Mouse (Mus musculus) bone marrow macrophage, adult 2 months (primary cell): ENCODE results near the gene Msto1. TPM values are rescaled to one million over a fixed set of nuclear protein-coding genes. Genes with fewer than 3 reads are reported as not detected.
"Not testable (repeated sequence)": the region's sequence is repeated elsewhere in the genome, so short reads cannot be mapped to it uniquely, and the experiment has no call there.

Experiments
- H3K27ac ChIP-seq: 2 replicates; pipeline ENCODE4 v1.5.1; 2012; ENCODE audit warnings: low read depth, low read length; ENCODE audit not compliant: insufficient read depth
- H3K4me1 ChIP-seq: 2 replicates; pipeline ENCODE4 v1.6.1; 2012; ENCODE audit warnings: low read length; ENCODE audit not compliant: control insufficient read depth, insufficient read depth
- H3K4me3 ChIP-seq: 2 replicates; pipeline ENCODE4 v1.5.1; 2012; ENCODE audit warnings: mild to moderate bottlenecking, low read length, moderate library complexity; ENCODE audit not compliant: insufficient read depth
- CTCF ChIP-seq: IDR thresholded peaks from 2 replicates; pipeline ENCODE4 v1.5.1; 2012; ENCODE audit warnings: low read depth, mild to moderate bottlenecking, low read length, moderate library complexity
- POLR2A ChIP-seq: IDR thresholded peaks from 2 replicates; pipeline ENCODE4 v1.6.1; 2012; ENCODE audit warnings: mild to moderate bottlenecking, low read depth, low read length, borderline replicate concordance
- polyA plus RNA-seq: library from polyadenylated mRNA; stranded (reverse); fragments of >200 nt; gene quantifications from 2 replicates; pipeline ENCODE4 v1.2.4, GENCODE M21; 2012; ENCODE audit not compliant: missing spikeins, insufficient read depth, insufficient read length

Msto1 gene
- polyA plus RNA-seq, 1 experiment = 11.8 TPM

- no peaks in the 10 kb centered on the region for H3K4me1 ChIP-seq
- no peak overlapping the region for H3K4me3 ChIP-seq
- no peak overlapping the region for H3K27ac ChIP-seq
- TF ChIP-seq CTCF (no peak), POLR2A (no peak)
Measured at GRCm38 (mm10) chr3:88905741-88906140, 8.1 kb downstream of the Msto1 start.

GRCm38 (mm10) chr3:88905209-88905608, 8.6 kb downstream of the Msto1 start:
- no peaks in the 10 kb centered on the region for H3K4me1 ChIP-seq
- no peak overlapping the region for H3K4me3 ChIP-seq
- H3K27ac ChIP-seq = no peak overlapping the region
- TF ChIP-seq POLR2A = no peak

- Histone ChIP-seq H3K27ac (no peak overlapping the region), H3K4me3 (no peak overlapping the region), H3K4me1 (no peaks in the 10 kb centered on the region)
- TF ChIP-seq CTCF (no peak), POLR2A (no peak)
Measured at GRCm38 (mm10) chr3:88904803-88905202, 9.0 kb downstream of the Msto1 start.

- H3K4me1 ChIP-seq, H3K4me3 ChIP-seq, H3K27ac ChIP-seq: not testable (repeated sequence)
Measured at GRCm38 (mm10) chr3:88893011-88893410, 20.8 kb downstream of the Msto1 start.

- not testable (repeated sequence) for H3K4me1 ChIP-seq, H3K27ac ChIP-seq, H3K4me3 ChIP-seq
Measured at GRCm38 (mm10) chr3:88882536-88882935, 31.3 kb downstream of the Msto1 start.

- not testable (repeated sequence) for H3K27ac ChIP-seq, H3K4me1 ChIP-seq, H3K4me3 ChIP-seq
Measured at GRCm38 (mm10) chr3:88868449-88868848, 45.4 kb downstream of the Msto1 start.

GRCm38 (mm10) chr3:88867177-88867576, 46.6 kb downstream of the Msto1 start:
- not testable (repeated sequence) for H3K4me1 ChIP-seq, H3K4me3 ChIP-seq, H3K27ac ChIP-seq

- H3K27ac ChIP-seq, H3K4me1 ChIP-seq, H3K4me3 ChIP-seq: not testable (repeated sequence)
Measured at GRCm38 (mm10) chr3:88866735-88867134, 47.1 kb downstream of the Msto1 start.

- TF ChIP-seq POLR2A (no peak), CTCF (no peak)
- Histone ChIP-seq H3K4me1 (peaks cover 2% of the 10 kb centered on the region; the same call in 1 of the 2 replicates), H3K27ac (no peak overlapping the region), H3K4me3 (no peak overlapping the region)
Measured at GRCm38 (mm10) chr3:88862129-88862528, 51.7 kb downstream of the Msto1 start.

- H3K4me1 ChIP-seq = no peaks in the 10 kb centered on the region
- TF ChIP-seq CTCF (no peak), POLR2A (no peak)
- no peak overlapping the region for H3K27ac ChIP-seq
- no peak overlapping the region for H3K4me3 ChIP-seq
Measured at GRCm38 (mm10) chr3:88855837-88856236, 58.0 kb downstream of the Msto1 start.

Other genes starting within 250 kb of the Msto1 start
- 40.7 and 48.4 TPM in 2 replicates for gene Khdc4, start 228.2 kb downstream of the Msto1 start, polyA plus RNA-seq
- 100 and 110 TPM in 2 replicates for gene Rit1, start 197.2 kb downstream of the Msto1 start, polyA plus RNA-seq
- gene Syt11, start 138.8 kb downstream of the Msto1 start, polyA plus RNA-seq = 12.1 and 13.5 TPM in 2 replicates
- gene Gon4l, start 78.8 kb downstream of the Msto1 start, polyA plus RNA-seq = 22.7 and 23.2 TPM in 2 replicates
- 21.6 and 23.1 TPM in 2 replicates for gene Ash1l, start 36.6 kb upstream of the Msto1 start, polyA plus RNA-seq
- 62.1 and 64.9 TPM in 2 replicates for gene Dap3, start 37.2 kb upstream of the Msto1 start, polyA plus RNA-seq
- 22.0 and 28.2 TPM in 2 replicates for gene Rusc1, start 179.3 kb upstream of the Msto1 start, polyA plus RNA-seq
- gene Gm43738, start 187.1 kb upstream of the Msto1 start, polyA plus RNA-seq = not detected in 2 replicates
- gene Fdps, start 188.0 kb upstream of the Msto1 start, polyA plus RNA-seq = 37.5 and 42.2 TPM in 2 replicates
- gene Pklr, start 222.1 kb upstream of the Msto1 start, polyA plus RNA-seq = not detected in 2 replicates
- 0.47 TPM in 1 of 2 replicates, not detected in the other for gene Hcn3, start 246.2 kb upstream of the Msto1 start, polyA plus RNA-seq